Mouse (Mus musculus) embryonic fibroblast, embryonic 13.5 days (primary cell): Measurements from ENCODE around the gene Slc6a1.

ENCODE experiments used
- CTCF ChIP-seq: IDR thresholded peaks from 2 replicates; pipeline ENCODE4 v1.5.1; 2011; ENCODE audit warnings: mild to moderate bottlenecking, control low read depth, low read length, moderate library complexity, borderline replicate concordance; ENCODE audit not compliant: insufficient read depth
- POLR2A ChIP-seq: IDR thresholded peaks from 2 replicates; pipeline ENCODE4 v1.6.1; 2011; ENCODE audit warnings: low read depth, mild to moderate bottlenecking, control low read depth, low read length, moderate library complexity

DNA sequence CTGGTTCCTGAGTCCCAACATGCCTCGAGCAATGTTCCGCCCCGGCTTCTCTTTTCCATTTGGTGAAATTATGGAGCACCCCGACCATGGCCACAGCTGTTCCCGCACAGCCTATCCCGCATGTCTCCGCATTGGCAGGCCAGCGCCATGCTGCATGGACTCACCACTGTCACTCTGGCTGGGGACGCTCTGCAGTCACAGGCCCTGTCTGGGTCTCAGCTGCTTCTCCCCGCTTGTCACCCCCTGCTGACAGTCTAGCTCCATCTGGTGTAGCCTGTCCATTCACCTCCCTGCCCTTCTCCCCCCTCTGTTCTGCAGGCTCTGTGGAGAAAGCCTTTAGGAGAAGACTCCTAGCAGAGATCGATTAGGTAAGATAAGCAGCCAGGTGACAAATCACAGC lies 18.3 kb downstream of the Slc6a1 start:
- TF ChIP-seq CTCF = no peak
- no peak for TF ChIP-seq POLR2A
